Mouse (Mus musculus): ENCODE measurements around the gene Tnnt3. TPM values are rescaled to one million over a fixed set of nuclear protein-coding genes. Genes with fewer than 3 reads are reported as not detected.
A peak's percentile ranks its signal among the peaks of the same experiment; 100 is the strongest.

Gene Tnnt3
- polyA plus RNA-seq, 1 experiment, result 1.9 TPM

- no peak for DNase-seq (ENCODE audit: low read depth)
- TF ChIP-seq CTCF (IDR thresholded peaks at IDR 0.05; ENCODE audit: borderline replicate concordance, extremely low read depth, insufficient read depth, insufficient read length) (no peak), POLR2A (IDR thresholded peaks at IDR 0.05; ENCODE audit: borderline replicate concordance, extremely low read depth, insufficient read depth, insufficient read length, poor library complexity, severe bottlenecking) (no peak)
Observed at GRCm38 (mm10) chr7:142531973-142532521, 33.4 kb downstream of the Tnnt3 start.

- TF ChIP-seq CTCF (IDR thresholded peaks at IDR 0.05; ENCODE audit: borderline replicate concordance, extremely low read depth, insufficient read depth, insufficient read length) (no peak), POLR2A (IDR thresholded peaks at IDR 0.05; ENCODE audit: borderline replicate concordance, extremely low read depth, insufficient read depth, insufficient read length, poor library complexity, severe bottlenecking) (no peak)
- no peak for DNase-seq (ENCODE audit: low read depth)
Observed at GRCm38 (mm10) chr7:142532671-142533058, 34.0 kb downstream of the Tnnt3 start, which contains the start of gene Mrpl23. Mrpl23 (plus strand) TSS chr7:142532686.

GRCm38 (mm10) chr7:142533059-142533855 is 34.6 kb downstream of the Tnnt3 start:
- DNase-seq (ENCODE audit: low read depth), result peak; percentile 93
- TF ChIP-seq POLR2A (IDR thresholded peaks at IDR 0.05; ENCODE audit: borderline replicate concordance, extremely low read depth, insufficient read depth, insufficient read length, poor library complexity, severe bottlenecking) (peak; percentile 64), CTCF (IDR thresholded peaks at IDR 0.05; ENCODE audit: borderline replicate concordance, extremely low read depth, insufficient read depth, insufficient read length) (peak; percentile 88)

GRCm38 (mm10) chr7:142535116-142535515 is 36.5 kb downstream of the Tnnt3 start:
- no peak for TF ChIP-seq CTCF (IDR thresholded peaks at IDR 0.05; ENCODE audit: borderline replicate concordance, extremely low read depth, insufficient read depth, insufficient read length)
- TF ChIP-seq POLR2A (IDR thresholded peaks at IDR 0.05; ENCODE audit: borderline replicate concordance, extremely low read depth, insufficient read depth, insufficient read length, poor library complexity, severe bottlenecking), result no peak
- DNase-seq (ENCODE audit: low read depth), result no peak

- no peak for TF ChIP-seq POLR2A (IDR thresholded peaks at IDR 0.05; ENCODE audit: borderline replicate concordance, extremely low read depth, insufficient read depth, insufficient read length, poor library complexity, severe bottlenecking)
- TF ChIP-seq CTCF (IDR thresholded peaks at IDR 0.05; ENCODE audit: borderline replicate concordance, extremely low read depth, insufficient read depth, insufficient read length), result no peak
- DNase-seq (ENCODE audit: low read depth), result no peak
Observed at GRCm38 (mm10) chr7:142535832-142536231, 37.2 kb downstream of the Tnnt3 start.

GRCm38 (mm10) chr7:142537181-142537580 is 38.5 kb downstream of the Tnnt3 start:
- DNase-seq (ENCODE audit: low read depth), result no peak
- TF ChIP-seq CTCF (IDR thresholded peaks at IDR 0.05; ENCODE audit: borderline replicate concordance, extremely low read depth, insufficient read depth, insufficient read length) (no peak), POLR2A (IDR thresholded peaks at IDR 0.05; ENCODE audit: borderline replicate concordance, extremely low read depth, insufficient read depth, insufficient read length, poor library complexity, severe bottlenecking) (no peak)

- DNase-seq (ENCODE audit: low read depth), result peak; percentile 83
- peak; percentile 70 for TF ChIP-seq CTCF (IDR thresholded peaks at IDR 0.05; ENCODE audit: borderline replicate concordance, extremely low read depth, insufficient read depth, insufficient read length)
- TF ChIP-seq POLR2A (IDR thresholded peaks at IDR 0.05; ENCODE audit: borderline replicate concordance, extremely low read depth, insufficient read depth, insufficient read length, poor library complexity, severe bottlenecking), result no peak
Observed at GRCm38 (mm10) chr7:142537879-142538278, 39.2 kb downstream of the Tnnt3 start.

GRCm38 (mm10) chr7:142538291-142538690 is 39.7 kb downstream of the Tnnt3 start:
- no peak for TF ChIP-seq CTCF (IDR thresholded peaks at IDR 0.05; ENCODE audit: borderline replicate concordance, extremely low read depth, insufficient read depth, insufficient read length)
- TF ChIP-seq POLR2A (IDR thresholded peaks at IDR 0.05; ENCODE audit: borderline replicate concordance, extremely low read depth, insufficient read depth, insufficient read length, poor library complexity, severe bottlenecking), result no peak

GRCm38 (mm10) chr7:142538766-142539165 is 40.1 kb downstream of the Tnnt3 start:
- no peak for DNase-seq (ENCODE audit: low read depth)
- TF ChIP-seq POLR2A (IDR thresholded peaks at IDR 0.05; ENCODE audit: borderline replicate concordance, extremely low read depth, insufficient read depth, insufficient read length, poor library complexity, severe bottlenecking) (no peak), CTCF (IDR thresholded peaks at IDR 0.05; ENCODE audit: borderline replicate concordance, extremely low read depth, insufficient read depth, insufficient read length) (no peak)

More at GRCm38 (mm10) chr7:142538291-142538690, 39.7 kb downstream of the Tnnt3 start:
- no peak for DNase-seq (ENCODE audit: low read depth)

GRCm38 (mm10) chr7:142539828-142540227 is 41.2 kb downstream of the Tnnt3 start:
- no peak for DNase-seq (ENCODE audit: low read depth)
- TF ChIP-seq POLR2A (IDR thresholded peaks at IDR 0.05; ENCODE audit: borderline replicate concordance, extremely low read depth, insufficient read depth, insufficient read length, poor library complexity, severe bottlenecking), result no peak
- TF ChIP-seq CTCF (IDR thresholded peaks at IDR 0.05; ENCODE audit: borderline replicate concordance, extremely low read depth, insufficient read depth, insufficient read length), result no peak

GRCm38 (mm10) chr7:142542771-142543303 is 44.2 kb downstream of the Tnnt3 start:
- DNase-seq (ENCODE audit: low read depth), result peak; percentile 19
- TF ChIP-seq CTCF (IDR thresholded peaks at IDR 0.05; ENCODE audit: borderline replicate concordance, extremely low read depth, insufficient read depth, insufficient read length), result no peak
- TF ChIP-seq POLR2A (IDR thresholded peaks at IDR 0.05; ENCODE audit: borderline replicate concordance, extremely low read depth, insufficient read depth, insufficient read length, poor library complexity, severe bottlenecking), result no peak
